Mouse (Mus musculus) embryonic facial prominence, embryonic 14.5 days (tissue): ENCODE measurements around the gene Cyp26a1. TPM values are rescaled to one million over a fixed set of nuclear protein-coding genes. Genes with fewer than 3 reads are reported as not detected.

Source experiments
- ATAC-seq: fragments of 200-750 bp; cut with Nextera tagmentation; 2 replicates; pipeline ENCODE4 v1.8.0; 2017; ENCODE audit warnings: low read depth, moderate number of reproducible peaks, moderate TSS enrichment
- DNase-seq: peaks from one replicate; pipeline ENCODE4 v3.0.0-alpha.2; 2015; ENCODE audit warnings: low spot score
- H3K27ac ChIP-seq: fragments of 300-500 bp; sonication (generic); replicated peaks from 2 replicates; pipeline ENCODE4 v1.5.1; 2014; ENCODE audit warnings: low read depth, mild to moderate bottlenecking, low read length, moderate library complexity
- H3K27me3 ChIP-seq: fragments of 300-500 bp; sonication (generic); replicated peaks from 2 replicates; pipeline ENCODE4 v1.6.1; 2014; ENCODE audit warnings: low read length; ENCODE audit not compliant: control insufficient read depth, insufficient read depth
- H3K36me3 ChIP-seq: fragments of 300-500 bp; sonication (generic); 2 replicates; pipeline ENCODE4 v1.6.1; 2014; ENCODE audit warnings: low read length, mixed read lengths; ENCODE audit not compliant: control insufficient read depth, insufficient read depth
- H3K4me1 ChIP-seq: fragments of 300-500 bp; sonication (generic); 2 replicates; pipeline ENCODE4 v1.6.1; 2014; ENCODE audit warnings: antibody characterized with exemption, low read length; ENCODE audit not compliant: control insufficient read depth, insufficient read depth
- H3K4me2 ChIP-seq: fragments of 300-500 bp; sonication (generic); 2 replicates; pipeline ENCODE4 v1.6.1; 2014; ENCODE audit warnings: low read depth, mild to moderate bottlenecking, low read length, moderate library complexity, mixed read lengths
- H3K4me3 ChIP-seq: fragments of 300-500 bp; sonication (generic); 2 replicates; pipeline ENCODE4 v1.5.1; 2014; ENCODE audit warnings: low read depth, mild to moderate bottlenecking, low read length
- H3K9ac ChIP-seq: fragments of 300-500 bp; sonication (generic); 2 replicates; pipeline ENCODE4 v1.6.1; 2014; ENCODE audit warnings: low read depth, mild to moderate bottlenecking, low read length, moderate library complexity, mixed read lengths
- H3K9me3 ChIP-seq: fragments of 300-500 bp; sonication (generic); 2 replicates; pipeline ENCODE4 v1.6.1; 2016; ENCODE audit warnings: low read length; ENCODE audit not compliant: control insufficient read depth
- WGBS: fragments of 180-500 bp; shearing (Covaris S2); extraction: QIAGEN DNeasy Blood & Tissue Kit; methylation state at CpG from one replicate; pipeline ENCODE4 v1.1.7; 2014; 5-methylcytosine and 5-hydroxymethylcytosine counted together
- polyA plus RNA-seq: library from polyadenylated mRNA; unstranded; fragments of >200 nt; fragmentation: Nextera tagmentation; extraction: Ambion mirVana; gene quantifications from 2 replicates; pipeline ENCODE4 v1.2.1, GENCODE M21; 2014

The Cyp26a1 gene
- polyA plus RNA-seq, 1 experiment from 2014 or later, result 6.8 TPM

DNA sequence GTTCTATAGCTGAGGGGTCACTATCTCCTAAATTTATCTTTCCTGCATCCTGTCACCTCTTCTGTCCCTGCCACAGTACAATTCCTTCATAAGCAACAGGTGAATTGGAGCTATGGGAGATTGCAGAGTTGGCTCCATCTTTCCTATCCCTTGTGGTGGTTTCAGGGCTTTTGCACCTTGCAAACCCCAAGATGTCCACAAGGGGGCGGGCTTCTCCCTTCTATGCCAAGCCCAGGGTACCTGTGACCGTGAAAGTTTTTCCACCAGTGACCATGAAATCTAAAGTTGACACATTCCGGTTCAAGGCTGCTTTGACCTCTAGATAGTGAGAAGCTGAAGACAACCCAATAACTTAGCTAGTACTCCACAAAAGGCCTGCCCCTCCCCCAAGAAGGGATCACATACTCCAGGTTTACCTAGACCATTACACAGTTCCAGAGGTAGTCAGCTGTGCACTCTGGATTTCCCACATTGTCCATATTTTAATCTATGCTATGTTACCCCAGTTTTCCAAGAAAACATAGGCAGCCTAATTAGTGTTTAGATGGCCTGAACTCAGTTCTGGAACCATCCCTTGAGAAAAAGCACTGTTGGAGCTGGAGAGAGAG is 6.4 kb downstream of the Cyp26a1 start:
- no peaks in the 10 kb centered on the region for H3K9me3 ChIP-seq
- H3K4me3 ChIP-seq, result no peak overlapping the region
- WGBS, result 6% methylated on average over 3 of the region's 3 CpGs
- ATAC-seq (0 out of 2 replicates have a peak, but pooled peaks have one; percentile 53), DNase-seq (peak; percentile 55)
- H3K4me2 ChIP-seq, result no peak overlapping the region
- H3K9ac ChIP-seq, result no peak overlapping the region
- peaks cover 37% of the 10 kb centered on the region for H3K27me3 ChIP-seq
- no peaks in the 10 kb centered on the region for H3K4me1 ChIP-seq
- H3K27ac ChIP-seq, result no peak overlapping the region
- no peaks in the 10 kb centered on the region for H3K36me3 ChIP-seq

DNA sequence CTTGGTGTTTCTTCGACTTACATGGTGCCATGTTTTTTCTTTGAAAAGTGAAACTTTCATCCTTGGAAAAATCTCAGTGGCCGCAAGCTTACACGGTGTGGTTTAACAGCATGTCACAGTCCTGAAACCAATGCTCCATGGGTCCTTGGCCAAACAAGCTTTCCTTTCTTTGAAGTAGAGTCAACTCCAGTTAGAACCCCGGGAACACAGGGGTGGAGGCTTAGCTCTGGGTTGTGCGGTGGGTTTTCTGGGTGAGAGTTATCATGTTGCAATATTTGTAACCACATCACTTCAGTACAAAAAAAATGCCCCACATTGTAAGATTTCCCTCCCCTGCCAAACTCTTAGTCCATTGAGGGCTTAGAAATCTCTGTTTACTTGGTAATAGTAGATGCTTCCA is 8.1 kb downstream of the Cyp26a1 start:
- ATAC-seq (no peak), DNase-seq (peak; percentile 51)
- Histone ChIP-seq H3K4me2 (no peak overlapping the region), H3K27me3 (peaks cover 20% of the 10 kb centered on the region), H3K27ac (no peak overlapping the region), H3K9ac (no peak overlapping the region), H3K36me3 (no peaks in the 10 kb centered on the region), H3K4me3 (no peak overlapping the region), H3K9me3 (no peaks in the 10 kb centered on the region), H3K4me1 (no peaks in the 10 kb centered on the region)
- WGBS, result 72% methylated on average over 5 of the region's 5 CpGs

DNA sequence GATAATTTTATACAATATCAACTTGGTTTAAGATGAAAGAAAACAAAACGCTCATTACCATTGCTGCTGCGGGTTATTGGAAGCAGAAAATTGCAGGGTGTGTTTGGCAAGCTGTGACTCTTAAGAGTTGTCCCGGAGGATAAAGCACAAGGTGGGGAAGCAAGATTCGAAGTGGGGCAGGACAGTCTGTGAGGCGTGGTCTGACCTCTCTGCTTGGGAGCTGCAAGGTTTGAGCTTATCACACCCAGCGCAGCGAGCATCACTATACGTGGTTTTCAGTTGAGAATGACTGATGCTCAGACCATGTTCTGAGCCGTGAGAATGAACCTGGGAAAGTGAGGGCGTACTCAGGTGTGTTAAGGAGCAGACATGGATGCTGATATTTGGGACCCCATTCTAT is 17.1 kb downstream of the Cyp26a1 start:
- Histone ChIP-seq H3K4me2 (no peak overlapping the region), H3K36me3 (no peaks in the 10 kb centered on the region), H3K27me3 (no peaks in the 10 kb centered on the region), H3K9ac (no peak overlapping the region), H3K4me3 (no peak overlapping the region), H3K4me1 (no peaks in the 10 kb centered on the region), H3K27ac (no peak overlapping the region), H3K9me3 (no peaks in the 10 kb centered on the region)
- WGBS, result 56% methylated on average over 10 of the region's 10 CpGs
- DNase-seq (no peak), ATAC-seq (no peak)

DNA sequence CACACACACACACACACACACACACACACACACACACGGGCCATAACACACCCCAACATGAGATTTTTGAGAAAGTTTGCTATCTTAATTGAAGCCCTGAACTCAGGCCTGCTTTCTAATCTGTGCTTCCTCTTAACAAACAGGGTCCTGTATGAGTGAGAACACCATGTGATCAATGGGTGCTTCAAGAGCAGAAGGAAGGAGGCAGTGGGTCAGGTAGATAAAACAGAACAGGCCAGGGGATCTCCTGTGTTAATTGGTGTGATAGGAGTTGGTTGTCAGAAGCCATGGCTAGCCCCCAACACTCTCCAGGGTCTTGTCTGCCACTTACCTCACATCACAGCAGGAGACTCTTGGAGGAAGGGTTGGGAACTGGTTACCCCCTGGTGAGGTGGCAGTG is 18.4 kb downstream of the Cyp26a1 start:
- H3K27me3 ChIP-seq, result no peaks in the 10 kb centered on the region
- H3K27ac ChIP-seq, result no peak overlapping the region
- no peaks in the 10 kb centered on the region for H3K4me1 ChIP-seq
- no peak for DNase-seq
- no peak overlapping the region for H3K4me3 ChIP-seq
- H3K36me3 ChIP-seq, result no peaks in the 10 kb centered on the region
- no peaks in the 10 kb centered on the region for H3K9me3 ChIP-seq
- H3K9ac ChIP-seq, result no peak overlapping the region
- ATAC-seq, result no peak
- WGBS, result 82% methylated on average over 1 of the region's 1 CpGs
- no peak overlapping the region for H3K4me2 ChIP-seq

DNA sequence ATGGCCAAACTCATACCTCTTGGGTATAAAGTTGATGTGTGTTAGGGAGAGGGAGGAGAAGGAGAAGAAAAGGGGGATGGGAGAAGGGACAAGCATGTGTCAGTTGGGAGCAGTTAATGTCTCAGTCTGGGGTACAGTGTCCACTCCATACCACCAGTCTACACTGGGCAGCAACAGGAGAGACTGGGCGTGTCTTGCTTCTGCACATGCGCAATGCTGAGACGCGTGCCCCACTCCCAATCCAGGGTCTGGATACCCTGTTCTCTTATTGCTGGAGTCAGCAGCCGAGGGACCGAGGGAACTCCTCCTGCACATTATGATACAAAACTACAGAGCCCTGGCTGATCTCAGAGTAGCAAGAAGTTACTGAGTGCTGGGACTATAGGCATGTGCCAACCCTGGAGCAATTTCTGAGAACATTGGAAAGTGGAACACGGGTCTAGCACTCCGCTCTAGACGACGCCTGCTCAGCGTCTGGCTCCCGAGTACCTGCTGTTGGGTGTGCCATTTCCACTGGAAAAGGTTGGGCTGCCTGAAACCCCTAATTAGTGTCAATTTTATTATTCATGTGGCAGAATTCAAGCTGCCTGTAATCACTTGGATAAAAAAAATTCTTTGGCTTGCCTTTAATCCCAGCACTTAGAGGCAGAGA is 19.1 kb downstream of the Cyp26a1 start:
- H3K9me3 ChIP-seq, result no peaks in the 10 kb centered on the region
- no peak overlapping the region for H3K27ac ChIP-seq
- H3K27me3 ChIP-seq, result no peaks in the 10 kb centered on the region
- H3K4me3 ChIP-seq, result no peak overlapping the region
- 79% methylated on average over 12 of the region's 12 CpGs for WGBS
- DNase-seq (no peak), ATAC-seq (peak; percentile 47)
- no peaks in the 10 kb centered on the region for H3K36me3 ChIP-seq
- H3K4me2 ChIP-seq, result no peak overlapping the region
- no peaks in the 10 kb centered on the region for H3K4me1 ChIP-seq
- H3K9ac ChIP-seq, result no peak overlapping the region

DNA sequence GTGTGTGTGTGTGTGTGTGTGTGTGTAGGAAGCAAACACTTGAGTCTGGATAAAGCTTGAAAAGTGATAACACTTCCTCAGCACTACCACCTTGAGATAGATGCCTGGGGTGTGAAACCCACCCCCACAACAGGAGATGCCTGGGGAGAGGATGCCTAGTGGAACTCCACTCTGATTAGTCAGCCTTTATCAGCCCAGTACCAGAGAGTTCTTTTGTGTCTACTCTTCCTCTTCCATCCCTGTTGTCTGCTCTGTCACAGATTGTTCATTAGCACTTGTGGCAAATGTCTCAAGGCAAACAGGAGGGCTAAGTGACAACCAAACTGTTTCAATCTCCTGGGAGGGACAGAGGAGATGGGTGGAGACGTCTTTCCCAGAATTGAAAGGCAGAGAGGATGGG is 21.6 kb downstream of the Cyp26a1 start:
- Histone ChIP-seq H3K9ac (no peak overlapping the region), H3K4me3 (no peak overlapping the region), H3K4me1 (no peaks in the 10 kb centered on the region), H3K9me3 (no peaks in the 10 kb centered on the region), H3K36me3 (no peaks in the 10 kb centered on the region), H3K27ac (no peak overlapping the region), H3K27me3 (no peaks in the 10 kb centered on the region), H3K4me2 (no peak overlapping the region)
- ATAC-seq, result no peak
- DNase-seq, result no peak
- WGBS, result 62% methylated on average over 1 of the region's 1 CpGs

- no peak overlapping the region for H3K4me2 ChIP-seq
- H3K4me3 ChIP-seq, result no peak overlapping the region
- H3K27me3 ChIP-seq, result no peaks in the 10 kb centered on the region
- no peaks in the 10 kb centered on the region for H3K4me1 ChIP-seq
- H3K27ac ChIP-seq, result no peak overlapping the region
- no peaks in the 10 kb centered on the region for H3K36me3 ChIP-seq
- H3K9me3 ChIP-seq, result no peaks in the 10 kb centered on the region
- no peak overlapping the region for H3K9ac ChIP-seq
- ATAC-seq (no peak), DNase-seq (no peak)
- WGBS, result 94% methylated on average over 5 of the region's 5 CpGs
Observed at GRCm38 (mm10) chr19:37724591-37724990, 27.0 kb downstream of the Cyp26a1 start.

DNA sequence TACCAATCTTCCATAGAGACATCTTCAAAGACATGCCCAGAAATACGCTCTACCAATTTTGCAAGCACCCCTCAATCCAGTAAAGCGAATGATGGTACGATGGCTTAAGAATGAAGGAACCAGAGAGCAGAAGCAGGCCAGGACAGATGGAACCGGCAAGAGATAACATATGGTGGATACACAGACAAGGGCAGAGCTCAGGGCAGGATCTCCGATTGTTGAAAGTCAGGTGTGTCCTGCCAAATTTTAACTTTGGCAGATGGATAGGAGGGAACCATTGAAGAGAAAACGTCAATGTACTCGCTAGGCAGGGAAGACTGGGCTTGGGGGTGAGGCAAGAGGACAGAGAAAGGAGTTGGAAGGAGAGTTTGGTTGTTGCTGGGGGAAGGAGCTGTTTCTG is 29.0 kb downstream of the Cyp26a1 start:
- Histone ChIP-seq H3K4me2 (no peak overlapping the region), H3K27me3 (no peaks in the 10 kb centered on the region), H3K27ac (no peak overlapping the region), H3K9me3 (no peaks in the 10 kb centered on the region), H3K9ac (no peak overlapping the region), H3K4me1 (no peaks in the 10 kb centered on the region), H3K4me3 (no peak overlapping the region), H3K36me3 (no peaks in the 10 kb centered on the region)
- WGBS, result 93% methylated on average over 7 of the region's 7 CpGs
- ATAC-seq (no peak), DNase-seq (no peak)

- Histone ChIP-seq H3K27me3 (no peaks in the 10 kb centered on the region), H3K4me3 (no peak overlapping the region), H3K27ac (no peak overlapping the region), H3K4me1 (no peaks in the 10 kb centered on the region), H3K4me2 (no peak overlapping the region), H3K36me3 (no peaks in the 10 kb centered on the region), H3K9ac (no peak overlapping the region), H3K9me3 (no peaks in the 10 kb centered on the region)
- DNase-seq (no peak), ATAC-seq (no peak)
- WGBS, result 92% methylated on average over 2 of the region's 2 CpGs
Observed at GRCm38 (mm10) chr19:37727366-37727765, 29.8 kb downstream of the Cyp26a1 start.
